Mouse (Mus musculus) MEL (cell line): ENCODE results near the gene Dthd1. TPM values are rescaled to one million over a fixed set of nuclear protein-coding genes. Genes with fewer than 3 reads are reported as not detected.

Experiments
- DNase-seq: peaks from one replicate; pipeline ENCODE4 v3.0.0; 2011; ENCODE audit warnings: low read depth, low spot score
- H3K27ac ChIP-seq: 2 replicates; pipeline ENCODE4 v1.5.1; 2012; ENCODE audit warnings: low read depth, mild to moderate bottlenecking, control low read depth, low read length, moderate library complexity; ENCODE audit not compliant: control insufficient read depth
- H3K27me3 ChIP-seq, 2 experiments: fragments of 150-350 bp in 1 of 2; sonication (generic) in 1 of 2; 2 replicates each; pipeline ENCODE4 v1.6.1; 2012; ENCODE audit warnings: low read length in 2 of 2, mild to moderate bottlenecking in 2 of 2, improper control_type of control experiment in 1 of 2, moderate library complexity in 1 of 2; ENCODE audit not compliant: insufficient read depth in 2 of 2, control insufficient read depth in 1 of 2
- H3K36me3 ChIP-seq, 2 experiments: 2 replicates each; pipeline ENCODE4 v1.6.1; 2012 to 2014; ENCODE audit warnings: low read length in 2 of 2, improper control_type of control experiment in 1 of 2, inconsistent platforms in 1 of 2, mild to moderate bottlenecking in 1 of 2; ENCODE audit not compliant: insufficient read depth in 2 of 2, control insufficient read depth in 1 of 2
- H3K4me1 ChIP-seq, 2 experiments: fragments of 150-350 bp in 1 of 2; sonication (generic) in 1 of 2; 2 replicates each; pipeline ENCODE4 v1.6.1; 2012; ENCODE audit warnings: low read length in 2 of 2, improper control_type of control experiment in 1 of 2, mild to moderate bottlenecking in 1 of 2; ENCODE audit not compliant: insufficient read depth in 2 of 2, control insufficient read depth in 1 of 2
- H3K4me3 ChIP-seq, 2 experiments: fragments of 150-350 bp in 1 of 2; sonication (generic) in 1 of 2; 2 replicates each; pipeline ENCODE4 v1.5.1; 2012; ENCODE audit warnings: low read depth in 2 of 2, low read length in 2 of 2, mild to moderate bottlenecking in 2 of 2, moderate library complexity in 2 of 2, control low read depth in 1 of 2, improper control_type of control experiment in 1 of 2; ENCODE audit not compliant: control insufficient read depth in 1 of 2, insufficient read depth in 1 of 2
- H3K79me2 ChIP-seq: 2 replicates; pipeline ENCODE4 v1.6.1; 2012; ENCODE audit warnings: mild to moderate bottlenecking, low read length, moderate library complexity; ENCODE audit not compliant: control insufficient read depth, poor library complexity, insufficient read depth
- H3K9ac ChIP-seq: 2 replicates; pipeline ENCODE4 v1.6.1; 2012; ENCODE audit warnings: low read depth, mild to moderate bottlenecking, control low read depth, low read length, moderate library complexity; ENCODE audit not compliant: control insufficient read depth, poor library complexity, severe bottlenecking
- H3K9me3 ChIP-seq: fragments of 150-350 bp; sonication (generic); replicated peaks from 2 replicates; pipeline ENCODE4 v1.6.1; 2012; ENCODE audit warnings: mild to moderate bottlenecking, low read length, improper control_type of control experiment, moderate library complexity; ENCODE audit not compliant: insufficient read depth
- BHLHE40 ChIP-seq: IDR thresholded peaks from 2 replicates; pipeline ENCODE4 v1.6.1; 2012; ENCODE audit warnings: low read depth, mild to moderate bottlenecking, inconsistent platforms, low read length, improper control_type of control experiment, borderline replicate concordance
- CHD1 ChIP-seq: IDR thresholded peaks from 2 replicates; pipeline ENCODE4 v1.6.1; 2012; ENCODE audit warnings: low read depth, mild to moderate bottlenecking, inconsistent platforms, low read length, improper control_type of control experiment
- CTCF ChIP-seq, 3 experiments: IDR thresholded peaks in 2 of 3; conservative IDR thresholded peaks in 1 of 3; 2 replicates each; pipeline ENCODE4 v1.5.1; 2011 to 2012; ENCODE audit warnings: low read length in 3 of 3, low read depth in 2 of 3, mild to moderate bottlenecking in 2 of 3, improper control_type of control experiment in 1 of 3, inconsistent platforms in 1 of 3, mixed read lengths in 1 of 3, moderate library complexity in 1 of 3; ENCODE audit not compliant: control insufficient read depth in 1 of 3, insufficient read depth in 1 of 3, poor library complexity in 1 of 3, severe bottlenecking in 1 of 3
- E2F4 ChIP-seq: IDR thresholded peaks from 2 replicates; pipeline ENCODE4 v1.6.1; 2011; ENCODE audit warnings: low read depth, low read length, improper control_type of control experiment, borderline replicate concordance
- ELF1 ChIP-seq: IDR thresholded peaks from 2 replicates; pipeline ENCODE4 v1.6.1; 2014; ENCODE audit warnings: low read depth, mild to moderate bottlenecking, inconsistent platforms, low read length, improper control_type of control experiment, moderate library complexity
- ETS1 ChIP-seq: IDR thresholded peaks from 2 replicates; pipeline ENCODE4 v1.6.1; 2012; ENCODE audit warnings: low read depth, mild to moderate bottlenecking, inconsistent platforms, low read length, improper control_type of control experiment, moderate library complexity
- GABPA ChIP-seq: IDR thresholded peaks from 2 replicates; pipeline ENCODE4 v1.6.1; 2012; ENCODE audit warnings: low read depth, mild to moderate bottlenecking, inconsistent platforms, low read length, improper control_type of control experiment, moderate library complexity
- GATA1 ChIP-seq: IDR thresholded peaks from 2 replicates; pipeline ENCODE4 v1.6.1; 2011; ENCODE audit warnings: low read depth, low read length, improper control_type of control experiment
- HCFC1 ChIP-seq: IDR thresholded peaks from 2 replicates; pipeline ENCODE4 v1.6.1; 2012; ENCODE audit warnings: low read depth, mild to moderate bottlenecking, inconsistent platforms, low read length, improper control_type of control experiment, moderate library complexity
- JUND ChIP-seq: IDR thresholded peaks from 2 replicates; pipeline ENCODE4 v1.6.1; 2011; ENCODE audit warnings: low read depth, mild to moderate bottlenecking, improper control_type of control experiment, low read length
- MAX ChIP-seq: IDR thresholded peaks from 2 replicates; pipeline ENCODE4 v1.6.1; 2011; ENCODE audit warnings: low read length, improper control_type of control experiment
- MEF2A ChIP-seq: IDR thresholded peaks from 2 replicates; pipeline ENCODE4 v1.6.1; 2014; ENCODE audit warnings: low read depth, mild to moderate bottlenecking, inconsistent platforms, low read length, improper control_type of control experiment; ENCODE audit not compliant: poor library complexity, insufficient replicate concordance, severe bottlenecking; ENCODE audit errors: extremely low read depth
- MXI1 ChIP-seq: IDR thresholded peaks from 2 replicates; pipeline ENCODE4 v1.6.1; 2011; ENCODE audit warnings: mild to moderate bottlenecking, low read depth, low read length, improper control_type of control experiment
- MYB ChIP-seq: IDR thresholded peaks from 2 replicates; pipeline ENCODE4 v1.6.1; 2011; ENCODE audit warnings: mild to moderate bottlenecking, low read depth, low read length, improper control_type of control experiment
- MYC ChIP-seq: IDR thresholded peaks from 2 replicates; pipeline ENCODE4 v1.6.1; 2011; ENCODE audit warnings: low read depth, mild to moderate bottlenecking, low read length, improper control_type of control experiment, moderate library complexity
- NRF1 ChIP-seq: IDR thresholded peaks from 2 replicates; pipeline ENCODE4 v1.6.1; 2014; ENCODE audit warnings: low read depth, mild to moderate bottlenecking, inconsistent platforms, low read length, improper control_type of control experiment, moderate library complexity; ENCODE audit not compliant: poor library complexity, insufficient read depth, severe bottlenecking
- POLR2A ChIP-seq, 2 experiments: IDR thresholded peaks; 2 replicates each; pipeline ENCODE4 v1.6.1; 2011 to 2012; ENCODE audit warnings: low read length in 2 of 2, mild to moderate bottlenecking in 2 of 2, control low read depth in 1 of 2, improper control_type of control experiment in 1 of 2, low read depth in 1 of 2, moderate library complexity in 1 of 2; ENCODE audit not compliant: control insufficient read depth in 1 of 2, insufficient read depth in 1 of 2, poor library complexity in 1 of 2
- POLR2AphosphoS5 ChIP-seq: IDR thresholded peaks from 2 replicates; pipeline ENCODE4 v1.6.1; 2012; ENCODE audit warnings: low read depth, borderline replicate concordance, mild to moderate bottlenecking, inconsistent platforms, low read length, moderate library complexity, mixed read lengths
- SIN3A ChIP-seq: IDR thresholded peaks from 2 replicates; pipeline ENCODE4 v1.6.1; 2012; ENCODE audit warnings: low read length, improper control_type of control experiment, inconsistent platforms
- SMC3 ChIP-seq: IDR thresholded peaks from 2 replicates; pipeline ENCODE4 v1.6.1; 2011; ENCODE audit warnings: low read depth, low read length, improper control_type of control experiment
- TAL1 ChIP-seq: IDR thresholded peaks from 2 replicates; pipeline ENCODE4 v1.6.1; 2012; ENCODE audit warnings: mild to moderate bottlenecking, inconsistent platforms, low read length, moderate library complexity, mixed read lengths
- ZC3H11A ChIP-seq: IDR thresholded peaks from 2 replicates; pipeline ENCODE4 v1.6.1; 2012; ENCODE audit warnings: low read depth, mild to moderate bottlenecking, inconsistent platforms, low read length, improper control_type of control experiment
- ZKSCAN1 ChIP-seq: IDR thresholded peaks from 2 replicates; pipeline ENCODE4 v1.6.1; 2012; ENCODE audit warnings: low read depth, mild to moderate bottlenecking, inconsistent platforms, low read length, improper control_type of control experiment, moderate library complexity
- polyA plus RNA-seq, 2 experiments: library from polyadenylated mRNA; stranded (reverse) in 1 of 2; unstranded in 1 of 2; fragments of >175 nt in 1 of 2; fragments of >200 nt in 1 of 2; gene quantifications; 2 replicates each; pipeline versions ENCODE4 v1.2.1 to v1.2.4; 2012; ENCODE audit warnings: low replicate concordance in 2 of 2, low read depth in 1 of 2; ENCODE audit not compliant: insufficient read length in 2 of 2, insufficient read depth in 1 of 2, missing spikeins in 1 of 2
- total RNA-seq: library from RNA; depleted of rRNA; stranded (reverse); fragments of 300-350 nt; gene quantifications from 2 replicates; pipeline ENCODE4 v1.2.3, GENCODE M21; 2012; rRNA removed

Gene Dthd1
- total RNA-seq (not detected in 2 replicates), polyA plus RNA-seq (not detected)

DNA sequence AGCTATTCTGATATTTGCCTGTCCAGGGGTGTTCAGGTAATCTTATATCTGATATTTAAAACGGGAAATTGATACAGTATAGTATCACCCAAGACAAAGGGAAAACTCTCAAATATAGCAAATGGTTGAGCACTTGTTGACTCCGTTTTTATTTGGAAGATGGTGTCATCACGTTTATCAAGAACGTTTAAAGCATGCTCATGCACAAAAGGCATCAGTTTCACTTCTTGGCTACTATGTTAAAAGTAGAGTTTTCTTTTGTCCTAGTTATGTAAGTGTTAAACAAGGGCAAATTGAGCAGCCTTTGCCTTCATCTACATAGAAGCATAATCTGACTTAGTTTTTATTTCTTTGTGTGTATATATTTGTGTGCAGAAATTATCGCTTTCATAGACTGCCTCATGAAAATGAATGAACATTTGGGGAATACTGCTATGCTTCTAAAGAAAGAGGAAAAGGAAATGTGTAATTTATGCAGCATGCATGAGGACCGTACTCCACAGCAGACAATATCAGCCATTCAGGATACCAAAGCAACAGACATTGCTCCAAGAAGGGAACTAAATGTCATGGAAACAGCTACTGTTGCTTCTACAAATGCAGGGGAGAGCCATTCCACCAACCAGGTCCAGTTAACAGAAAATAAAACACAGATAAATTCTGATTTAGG, at the start of gene Dthd1:
Gene Dthd1, plus strand, starts transcription at position 422 of the 670 bp plus-strand sequence.
- H3K4me1 ChIP-seq: no peaks in the 10 kb centered on the region

DNA sequence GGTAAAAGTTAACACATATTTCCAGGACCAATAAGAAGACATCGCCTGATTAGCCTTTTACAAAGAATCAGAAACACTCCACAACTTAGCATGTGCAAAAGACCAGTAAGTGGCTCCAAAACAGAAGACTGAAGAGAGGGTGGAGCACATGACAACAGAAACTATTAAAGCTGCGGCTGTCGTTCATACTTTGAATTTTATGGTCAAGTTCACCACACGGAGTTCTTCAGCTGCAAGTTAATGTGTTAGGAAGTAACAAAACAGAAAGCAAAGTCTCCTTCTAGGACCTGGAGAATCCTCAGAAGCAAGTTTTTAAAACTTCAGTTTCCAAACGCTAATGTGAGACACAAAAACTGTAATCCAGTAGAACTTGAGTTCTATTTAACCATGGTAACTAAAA, 49.5 kb upstream of the Dthd1 start:
- Histone ChIP-seq H3K4me1 (no peaks in the 10 kb centered on the region; a peak in 1 of 4 replicates), H3K27me3 (no peaks in the 10 kb centered on the region), H3K9ac (no peak overlapping the region), H3K4me3 (no peak overlapping the region), H3K79me2 (no peaks in the 10 kb centered on the region), H3K27ac (no peak overlapping the region)
- TF ChIP-seq GATA1 (no peak), ZC3H11A (no peak), ZKSCAN1 (no peak), CTCF (IDR thresholded peaks at IDR 0.05 in 2 of 3, conservative IDR thresholded peaks at IDR 0.05 in 1 of 3; ENCODE audit: control insufficient read depth in 1 of 3, insufficient read depth in 1 of 3, low read depth in 2 of 3, low read length in 3 of 3, poor library complexity in 1 of 3, severe bottlenecking in 1 of 3) (no peak), POLR2AphosphoS5 (no peak), SIN3A (no peak), MYC (no peak), NRF1 (no peak)
- TF ChIP-seq, all 39 proteins: peak for 0
- DNase-seq: no peak
- H3K9me3 ChIP-seq: no peaks in the 10 kb centered on the region
- H3K36me3 ChIP-seq: no peaks in the 10 kb centered on the region

More for the DNA sequence above, at the start of gene Dthd1:
- Histone ChIP-seq H3K79me2 (no peaks in the 10 kb centered on the region), H3K4me3 (no peak within 1 kb of the TSS), H3K27ac (no peak within 1 kb of the TSS), H3K27me3 (no peaks in the 10 kb centered on the region), H3K36me3 (no peaks in the 10 kb centered on the region), H3K9me3 (no peaks in the 10 kb centered on the region), H3K9ac (no peak within 1 kb of the TSS)
- TF ChIP-seq POLR2AphosphoS5 (no peak), MXI1 (no peak), MAX (no peak), BHLHE40 (no peak), JUND (no peak), TAL1 (no peak), POLR2A (IDR thresholded peaks at IDR 0.05; ENCODE audit: control insufficient read depth in 1 of 2, insufficient read depth in 1 of 2, low read depth in 1 of 2, low read length in 2 of 2, poor library complexity in 1 of 2) (no peak), CHD1 (no peak), E2F4 (no peak), ELF1 (no peak), SMC3 (no peak), HCFC1 (no peak), ETS1 (no peak), MEF2A (no peak), NRF1 (no peak), MYB (no peak), GABPA (no peak)
- no peak for DNase-seq
